Mouse (Mus musculus) liver, postnatal 0 days (tissue): ENCODE data around the gene Nmu. TPM values are rescaled to one million over a fixed set of nuclear protein-coding genes. Genes with fewer than 3 reads are reported as not detected.

Experiments used
- ATAC-seq: fragments of 200-750 bp; cut with Nextera tagmentation; 2 replicates; pipeline ENCODE4 v1.8.0; 2017; ENCODE audit warnings: mild to moderate bottlenecking, moderate library complexity
- DNase-seq: peaks from one replicate; pipeline ENCODE4 v3.0.0-alpha.2; 2016
- H3K27ac ChIP-seq: fragments of 300-500 bp; sonication (generic); 2 replicates; pipeline ENCODE4 v1.5.1; 2014; ENCODE audit warnings: antibody characterized with exemption, moderate library complexity, mild to moderate bottlenecking, low read depth
- H3K27me3 ChIP-seq: fragments of 300-500 bp; sonication (generic); 2 replicates; pipeline ENCODE4 v1.6.1; 2014; ENCODE audit warnings: low read length, control low read depth, mixed read lengths; ENCODE audit not compliant: insufficient read depth
- H3K36me3 ChIP-seq: fragments of 300-500 bp; sonication (generic); replicated peaks from 2 replicates; pipeline ENCODE4 v1.6.1; 2014; ENCODE audit warnings: mild to moderate bottlenecking, control low read depth, low read length, moderate library complexity, mixed read lengths; ENCODE audit not compliant: insufficient read depth
- H3K4me1 ChIP-seq: fragments of 300-500 bp; sonication (generic); 2 replicates; pipeline ENCODE4 v1.6.1; 2014; ENCODE audit warnings: antibody characterized with exemption, mild to moderate bottlenecking, control low read depth; ENCODE audit not compliant: insufficient read depth
- H3K4me2 ChIP-seq: fragments of 300-500 bp; sonication (generic); 2 replicates; pipeline ENCODE4 v1.6.1; 2014; ENCODE audit warnings: low read depth, mild to moderate bottlenecking, low read length, moderate library complexity, mixed read lengths
- H3K4me3 ChIP-seq: fragments of 300-500 bp; sonication (generic); 2 replicates; pipeline ENCODE4 v1.5.1; 2014; ENCODE audit warnings: low read depth, low read length
- H3K9ac ChIP-seq: fragments of 300-500 bp; sonication (generic); replicated peaks from 2 replicates; pipeline ENCODE4 v1.6.1; 2014; ENCODE audit warnings: mild to moderate bottlenecking, moderate library complexity
- H3K9me3 ChIP-seq: fragments of 300-500 bp; sonication (generic); 2 replicates; pipeline ENCODE4 v1.6.1; 2016; ENCODE audit warnings: mild to moderate bottlenecking, control low read depth, low read length, mixed read lengths
- CTCF ChIP-seq: sonication (generic); IDR thresholded peaks from 2 replicates; pipeline ENCODE4 v1.5.1; 2016; ENCODE audit warnings: antibody characterized with exemption, low read depth
- EP300 ChIP-seq: IDR thresholded peaks from 2 replicates; pipeline ENCODE4 v1.6.1; 2016; ENCODE audit warnings: antibody characterized with exemption, low read depth, mild to moderate bottlenecking
- WGBS: fragments of 180-500 bp; shearing (Covaris S2); extraction: QIAGEN DNeasy Blood & Tissue Kit; methylation state at CpG from one replicate; pipeline ENCODE4 v1.1.7; 2014; ENCODE audit not compliant: insufficient replicate concordance; 5-methylcytosine and 5-hydroxymethylcytosine counted together
- polyA plus RNA-seq: library from polyadenylated mRNA; unstranded; fragments of >200 nt; fragmentation: Nextera tagmentation; extraction: Ambion mirVana; gene quantifications from 2 replicates; pipeline ENCODE4 v1.2.1, GENCODE M21; 2015

Nmu gene
- polyA plus RNA-seq, 1 experiment from 2014 or later, result not detected

DNA sequence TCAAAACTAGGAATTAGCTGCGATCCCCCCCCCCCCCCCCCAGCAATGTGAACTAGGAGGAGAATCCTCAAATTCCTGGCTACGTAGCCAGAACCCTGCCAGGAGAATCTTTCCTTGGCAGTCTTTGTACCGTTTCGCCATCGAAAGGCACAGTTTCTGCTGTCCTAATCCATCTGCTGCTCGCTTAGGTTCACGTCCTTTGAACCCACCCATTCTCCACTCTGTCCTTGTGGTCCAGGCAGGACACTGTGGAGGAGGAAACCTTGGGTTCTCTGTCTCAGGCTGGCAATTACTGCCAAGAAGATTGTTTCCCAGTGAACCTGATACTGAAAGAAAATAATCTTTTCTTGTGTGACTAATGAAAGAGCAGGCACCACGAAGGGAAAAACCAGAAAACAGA, 58.0 kb downstream of the Nmu start:
- WGBS, result 10% methylated on average over 8 of the region's 8 CpGs
- TF ChIP-seq EP300 (no peak), CTCF (no peak)
- Histone ChIP-seq H3K4me3 (peak overlapping the region; percentile 94; the same call in 1 of the 2 replicates), H3K27me3 (peaks cover 6% of the 10 kb centered on the region; the same call in 1 of the 2 replicates), H3K36me3 (no peaks in the 10 kb centered on the region), H3K9me3 (no peaks in the 10 kb centered on the region), H3K9ac (no peak overlapping the region), H3K4me1 (peaks cover 3% of the 10 kb centered on the region; the same call in 1 of the 2 replicates), H3K27ac (peak overlapping the region; percentile 46), H3K4me2 (peak overlapping the region; percentile 93)
- DNase-seq (peak; percentile 20), ATAC-seq (no peak)

DNA sequence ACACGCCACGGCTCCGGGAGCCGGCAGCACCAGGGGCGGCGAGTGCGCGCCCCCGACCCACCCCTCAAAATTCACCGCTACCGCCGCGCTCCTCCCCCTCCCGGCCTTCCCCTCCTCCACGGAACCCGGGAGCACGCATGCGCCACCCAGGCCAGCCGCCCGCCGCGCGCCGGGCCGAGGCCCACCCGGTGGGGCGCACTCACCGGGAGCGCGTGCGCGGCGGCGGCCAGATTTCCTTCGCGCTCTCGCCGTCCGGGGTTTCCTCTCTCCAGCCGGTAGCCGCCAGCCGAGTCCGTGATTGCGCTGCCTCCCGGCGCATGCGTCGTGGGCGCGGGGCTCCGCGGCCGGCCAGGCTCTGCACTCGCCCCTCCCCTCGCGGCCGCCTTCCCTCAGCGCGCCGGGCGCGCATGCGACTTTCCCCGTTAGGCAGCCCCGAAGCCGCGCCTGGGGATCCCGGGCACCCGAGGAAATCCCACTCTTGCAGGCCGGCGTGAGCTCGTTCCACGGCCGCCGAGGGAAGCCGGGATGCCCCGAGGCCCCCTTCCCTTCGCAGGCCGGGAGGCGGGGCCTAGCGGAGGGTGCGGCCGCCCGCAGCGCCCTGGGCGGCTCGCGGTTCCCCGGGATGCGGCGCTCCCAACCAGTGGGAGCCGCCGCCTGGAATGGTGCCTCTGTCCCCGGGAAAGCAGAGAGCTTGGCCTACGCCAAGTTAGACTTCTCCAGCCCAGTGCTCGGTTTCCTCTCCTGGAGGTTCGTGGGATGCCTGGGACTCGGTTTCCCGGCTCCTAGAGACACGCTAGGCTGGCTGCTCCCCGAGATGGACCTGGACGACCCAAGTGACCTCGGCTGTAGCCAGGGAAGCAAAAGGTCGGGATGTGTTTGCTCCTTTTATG, 58.9 kb downstream of the Nmu start, which contains the start of gene Clock:
Gene Clock, minus strand, starts transcription at position 341 of the 890 bp plus-strand sequence.
- Histone ChIP-seq H3K27me3 (peaks cover 6% of the 10 kb centered on the region; the same call in 1 of the 2 replicates), H3K4me1 (peaks cover 3% of the 10 kb centered on the region; the same call in 1 of the 2 replicates), H3K9ac (peak within 1 kb of the TSS; percentile 88), H3K9me3 (no peaks in the 10 kb centered on the region), H3K27ac (peak within 1 kb of the TSS; percentile 97), H3K4me2 (peak within 1 kb of the TSS; percentile 93), H3K4me3 (peak within 1 kb of the TSS; percentile 94), H3K36me3 (no peaks in the 10 kb centered on the region)
- DNase-seq, result peak; percentile 86
- peak; percentile 78 for ATAC-seq
- TF ChIP-seq EP300 (no peak), CTCF (no peak)
- WGBS, result under 1% methylated on average over 84 of the region's 104 CpGs

DNA sequence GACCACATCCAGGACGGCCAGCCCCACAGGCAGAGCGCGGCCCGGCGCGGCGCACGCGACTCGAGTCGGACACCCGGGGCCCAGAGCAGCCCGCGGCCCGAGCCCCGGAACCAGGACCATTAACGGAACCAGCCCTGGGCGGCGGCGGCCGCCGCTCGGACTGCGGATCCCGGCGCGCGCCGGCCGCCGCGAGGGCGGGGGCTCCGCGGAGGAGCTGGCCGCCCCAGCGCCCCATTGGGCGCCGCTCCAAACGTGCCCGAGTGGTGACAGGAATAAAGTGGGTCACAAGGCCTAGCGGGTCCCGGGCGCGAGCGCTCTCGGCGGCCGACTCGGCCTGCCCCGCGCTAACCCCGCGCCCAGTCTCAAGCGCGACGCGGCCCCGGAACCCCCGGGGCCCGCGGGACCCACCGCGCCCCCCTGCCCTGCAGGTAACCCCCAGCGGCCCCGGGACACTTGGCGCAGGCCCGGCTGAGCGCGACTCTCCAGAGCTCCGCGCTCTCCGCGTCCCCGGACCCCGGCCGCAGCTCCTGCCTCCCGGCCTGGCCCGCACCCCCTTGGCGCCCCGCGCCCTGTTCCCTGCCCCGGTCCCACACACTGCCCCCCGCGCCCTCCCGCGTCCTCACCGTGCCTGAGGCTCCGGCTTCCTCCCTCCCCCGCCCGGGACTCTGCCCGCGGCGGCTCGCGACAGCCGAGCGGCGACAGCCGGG, 59.7 kb downstream of the Nmu start:
- Histone ChIP-seq H3K9ac (peak overlapping the region; percentile 88), H3K36me3 (no peaks in the 10 kb centered on the region), H3K4me1 (peaks cover 3% of the 10 kb centered on the region; the same call in 1 of the 2 replicates), H3K4me2 (peak overlapping the region; percentile 93), H3K27me3 (peaks cover 6% of the 10 kb centered on the region; the same call in 1 of the 2 replicates), H3K4me3 (peak overlapping the region; percentile 94), H3K27ac (peak overlapping the region; percentile 97), H3K9me3 (no peaks in the 10 kb centered on the region)
- ATAC-seq, result peak; percentile 83
- 2% methylated on average over 85 of the region's 100 CpGs for WGBS
- DNase-seq, result peak; percentile 85
- TF ChIP-seq EP300, result no peak

- Histone ChIP-seq H3K4me3 (peak overlapping the region; percentile 94), H3K4me1 (peaks cover 3% of the 10 kb centered on the region; the same call in 1 of the 2 replicates), H3K9me3 (no peaks in the 10 kb centered on the region), H3K9ac (peak overlapping the region; percentile 88), H3K4me2 (peak overlapping the region; percentile 93), H3K27me3 (peaks cover 6% of the 10 kb centered on the region; the same call in 1 of the 2 replicates), H3K36me3 (no peaks in the 10 kb centered on the region), H3K27ac (peak overlapping the region; percentile 97)
- WGBS, result 10% methylated on average over 11 of the region's 11 CpGs
- DNase-seq (no peak), ATAC-seq (peak; percentile 6; the same call in 1 of the 2 replicates)
- TF ChIP-seq EP300 (no peak), CTCF (no peak)
These were observed 60.2 kb downstream of the Nmu start for GRCm38 (mm10) chr5:76303379-76303744.

DNA sequence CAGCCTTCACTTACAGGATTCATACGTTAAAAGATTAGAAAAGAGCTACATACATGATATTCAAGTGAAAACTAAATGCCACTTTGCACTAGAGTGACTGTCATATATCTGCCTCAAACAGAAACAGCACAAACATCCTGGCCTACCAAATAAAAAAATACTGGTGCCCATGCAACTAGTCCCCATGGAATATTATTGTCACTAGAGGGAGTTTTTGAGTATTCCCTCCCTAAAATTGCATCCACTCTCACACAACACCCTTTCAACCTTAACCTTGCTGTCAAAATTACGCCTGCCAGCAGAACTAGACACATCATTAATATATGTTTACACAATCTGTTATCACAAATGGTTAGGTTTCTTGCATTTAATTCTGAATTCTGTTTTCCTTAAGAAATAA, 61.6 kb downstream of the Nmu start:
- H3K27me3 ChIP-seq, result peaks cover 6% of the 10 kb centered on the region; the same call in 1 of the 2 replicates
- H3K9ac ChIP-seq, result no peak overlapping the region
- DNase-seq (no peak), ATAC-seq (no peak)
- H3K4me1 ChIP-seq, result peaks cover 3% of the 10 kb centered on the region; the same call in 1 of the 2 replicates
- TF ChIP-seq CTCF (peak; percentile 23), EP300 (no peak)
- H3K36me3 ChIP-seq, result no peaks in the 10 kb centered on the region
- no peak overlapping the region for H3K4me3 ChIP-seq
- 78% methylated on average over 2 of the region's 2 CpGs for WGBS
- H3K27ac ChIP-seq, result no peak overlapping the region
- H3K9me3 ChIP-seq, result no peaks in the 10 kb centered on the region
- H3K4me2 ChIP-seq, result no peak overlapping the region

GRCm38 (mm10) chr5:76289234-76289691, 74.3 kb downstream of the Nmu start:
- H3K9ac ChIP-seq, result no peak overlapping the region
- no peaks in the 10 kb centered on the region for H3K36me3 ChIP-seq
- TF ChIP-seq EP300 (no peak), CTCF (no peak)
- H3K4me3 ChIP-seq, result no peak overlapping the region
- no peak overlapping the region for H3K4me2 ChIP-seq
- no peaks in the 10 kb centered on the region for H3K9me3 ChIP-seq
- WGBS, result 78% methylated on average over 8 of the region's 8 CpGs
- no peak for DNase-seq
- H3K27ac ChIP-seq, result no peak overlapping the region
- peaks cover 4% of the 10 kb centered on the region; the same call in 1 of the 2 replicates for H3K4me1 ChIP-seq
- no peak for ATAC-seq
- H3K27me3 ChIP-seq, result no peaks in the 10 kb centered on the region
